Mouse (Mus musculus): ENCODE data around the gene Cdkn1b.

Gene Cdkn1b

GRCm38 (mm10) chr6:134920190-134921013, at the start of gene Cdkn1b:
Gene Cdkn1b (plus strand): TSS chr6:134920401.
- DNase-seq, result peak; percentile 88 to 94

DNA sequence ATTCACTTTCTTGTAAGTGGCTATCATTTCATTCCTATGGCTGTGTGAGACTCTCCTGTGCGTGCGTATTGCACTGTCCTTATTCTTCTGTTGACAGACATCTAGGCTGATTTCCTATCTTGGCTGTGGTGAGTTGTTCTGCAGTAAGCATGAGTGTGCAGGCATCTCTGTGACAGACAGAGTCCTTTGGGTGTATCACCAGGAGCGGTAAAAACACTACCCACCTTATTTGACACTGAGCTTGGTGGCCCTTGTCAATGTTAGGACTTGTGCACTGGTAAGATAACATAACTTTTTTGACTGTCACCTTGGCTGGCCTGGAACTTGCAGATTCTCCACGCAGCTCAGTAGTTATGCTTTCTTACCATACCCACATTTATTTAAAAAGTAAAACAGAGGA, 49.3 kb upstream of the Cdkn1b start:
- no peak for DNase-seq

DNA sequence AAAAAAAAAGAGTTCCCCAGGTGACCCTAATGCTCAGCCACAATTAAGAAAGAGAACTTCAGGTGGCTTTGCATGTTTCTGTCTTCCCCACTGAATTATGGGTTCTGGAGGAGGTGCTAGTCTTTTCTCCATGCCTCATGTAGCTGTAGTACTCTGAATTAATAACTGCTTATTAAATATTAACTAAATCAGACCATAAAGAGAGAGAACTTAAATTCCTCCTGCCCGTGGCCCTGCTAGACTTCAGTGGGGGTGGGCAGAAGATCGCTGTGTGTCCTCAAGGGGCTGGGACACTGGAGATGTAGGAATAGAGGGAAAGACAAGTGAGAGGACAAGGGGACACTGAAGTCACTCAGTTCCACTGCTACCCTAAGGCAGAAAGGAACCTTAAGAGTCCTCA, 48.0 kb upstream of the Cdkn1b start:
- DNase-seq, result peak in 1 of 2 experiments; percentile 47

DNA sequence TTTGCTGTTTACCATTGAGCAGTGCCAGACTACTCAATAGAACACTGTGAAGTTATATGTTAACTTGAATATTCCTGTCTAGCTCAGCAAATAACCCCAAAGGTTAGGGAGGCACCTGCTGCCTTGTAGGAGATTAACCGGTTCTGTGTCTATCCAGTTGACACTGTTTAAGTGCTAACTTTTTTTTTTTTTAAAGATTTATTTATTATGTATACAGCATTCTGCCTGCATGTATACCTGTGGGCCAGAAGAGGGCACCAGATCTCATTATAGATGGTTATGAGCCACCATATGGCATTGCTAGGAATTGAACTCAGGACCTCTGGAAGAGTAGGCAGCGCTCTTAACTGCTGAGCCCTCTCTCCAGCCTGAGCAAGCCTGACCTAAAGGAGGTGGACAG, 47.2 kb upstream of the Cdkn1b start:
- DNase-seq, result no peak

DNA sequence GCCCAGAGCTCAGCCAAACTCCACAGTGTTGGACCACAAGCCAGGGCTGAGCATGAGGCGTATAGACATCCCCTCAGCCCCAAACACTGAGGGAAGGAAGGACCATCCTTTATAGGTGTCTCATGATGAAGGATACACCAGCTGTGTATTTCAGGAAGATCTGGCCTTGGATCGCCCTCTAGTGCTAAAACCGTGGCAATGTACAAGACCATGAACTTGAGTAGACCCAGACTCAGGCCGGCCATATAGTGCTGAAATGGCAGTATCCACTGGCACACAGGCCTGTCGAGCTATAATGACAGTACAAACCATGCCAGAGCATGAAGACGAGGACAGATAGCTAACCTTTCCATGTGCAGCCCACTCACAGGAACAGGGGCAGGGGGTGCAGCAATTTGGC, 43.4 kb upstream of the Cdkn1b start:
- peak in 1 of 2 experiments; percentile 43 for DNase-seq

- no peak for DNase-seq
These were observed 42.9 kb upstream of the Cdkn1b start for GRCm38 (mm10) chr6:134877276-134877675.

- no peak for DNase-seq
These were observed 42.3 kb upstream of the Cdkn1b start for GRCm38 (mm10) chr6:134877892-134878291.

- no peak for DNase-seq
These were observed 40.6 kb upstream of the Cdkn1b start for GRCm38 (mm10) chr6:134879556-134879955.

GRCm38 (mm10) chr6:134880046-134880445, 40.2 kb upstream of the Cdkn1b start:
- DNase-seq, result no peak

DNA sequence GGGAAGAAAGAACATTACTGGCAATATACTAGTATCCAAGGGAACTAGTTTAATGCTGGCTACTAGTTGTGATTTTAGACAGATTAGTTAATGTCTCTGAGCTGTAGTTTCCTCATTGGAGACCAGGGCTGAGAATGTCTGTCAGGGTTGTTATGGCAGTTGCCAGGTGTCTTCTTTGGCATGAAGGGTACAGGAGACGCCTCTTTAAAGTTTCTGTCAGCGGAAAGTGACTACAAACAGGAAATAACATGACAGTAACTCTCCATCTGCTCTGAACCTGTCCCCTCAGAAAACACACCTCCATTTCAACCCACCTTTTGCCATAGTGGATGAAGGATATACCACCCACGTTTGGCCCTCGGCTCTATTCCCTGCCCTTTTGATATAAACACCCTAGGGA, 36.5 kb upstream of the Cdkn1b start:
- DNase-seq, result no peak

GRCm38 (mm10) chr6:134885515-134885914, 34.7 kb upstream of the Cdkn1b start:
- no peak for DNase-seq

DNA sequence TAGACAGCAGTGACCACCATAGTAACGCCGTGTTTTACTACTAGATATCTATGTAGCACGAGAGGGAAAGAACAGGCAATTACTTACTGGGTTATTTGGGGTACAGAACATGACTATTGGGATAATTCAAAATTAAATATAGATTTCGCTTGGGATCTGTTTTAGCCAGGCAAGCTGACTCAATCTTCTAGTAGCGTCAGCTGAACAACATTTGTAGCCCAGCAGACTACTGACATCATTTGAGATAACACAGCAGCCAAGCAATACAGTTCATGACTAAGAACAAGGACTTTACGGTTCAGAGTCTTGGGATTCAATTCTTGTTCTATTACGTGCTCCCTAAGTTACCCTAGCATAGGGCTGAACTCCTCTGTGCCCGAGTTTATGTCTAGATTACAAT, 33.7 kb upstream of the Cdkn1b start:
- no peak for DNase-seq

DNA sequence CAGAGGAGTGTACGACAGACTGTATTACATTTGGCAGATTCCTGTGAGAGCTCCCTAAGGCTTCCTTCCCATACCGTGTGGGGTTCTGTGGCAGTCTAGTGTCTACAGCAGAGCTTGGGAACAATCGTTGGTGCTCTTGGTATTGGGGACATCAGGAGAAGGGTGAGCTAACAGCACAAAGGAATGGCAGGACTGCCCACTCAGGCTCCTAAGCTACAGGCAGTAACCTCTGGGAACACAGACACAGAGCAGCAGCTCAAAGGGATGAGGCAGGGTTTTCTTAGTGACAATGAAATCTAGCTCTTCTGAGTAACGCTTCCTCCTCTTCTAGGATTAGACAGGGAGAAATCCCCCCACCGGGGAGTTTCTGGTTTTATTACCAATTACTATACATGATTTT, 33.2 kb upstream of the Cdkn1b start:
- DNase-seq, result no peak

- peak; percentile 58 to 71 for DNase-seq
These were observed 32.3 kb upstream of the Cdkn1b start for GRCm38 (mm10) chr6:134887711-134888449.

DNA sequence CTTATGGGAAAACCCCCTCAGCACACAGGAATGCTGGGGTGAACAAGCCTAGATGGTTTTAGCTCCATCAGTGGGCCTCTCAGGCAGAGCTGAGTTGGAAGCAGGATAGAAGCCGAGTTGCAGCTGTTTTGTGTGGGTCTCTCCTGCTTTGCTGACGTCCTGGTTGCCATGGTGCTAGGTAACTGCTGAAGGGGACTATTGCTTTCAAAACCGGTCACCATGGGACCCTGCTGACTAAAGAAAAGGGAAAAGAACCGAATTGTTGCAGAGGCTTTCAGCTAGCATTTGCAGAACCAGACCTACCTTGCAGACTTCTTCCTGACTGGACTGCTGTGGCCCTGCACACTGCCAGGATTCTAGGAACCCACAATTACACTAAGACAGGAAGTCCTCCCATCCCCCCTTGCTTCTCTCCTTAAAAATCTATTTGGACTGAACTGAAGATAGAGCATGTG, 31.6 kb upstream of the Cdkn1b start:
- no peak for DNase-seq

DNA sequence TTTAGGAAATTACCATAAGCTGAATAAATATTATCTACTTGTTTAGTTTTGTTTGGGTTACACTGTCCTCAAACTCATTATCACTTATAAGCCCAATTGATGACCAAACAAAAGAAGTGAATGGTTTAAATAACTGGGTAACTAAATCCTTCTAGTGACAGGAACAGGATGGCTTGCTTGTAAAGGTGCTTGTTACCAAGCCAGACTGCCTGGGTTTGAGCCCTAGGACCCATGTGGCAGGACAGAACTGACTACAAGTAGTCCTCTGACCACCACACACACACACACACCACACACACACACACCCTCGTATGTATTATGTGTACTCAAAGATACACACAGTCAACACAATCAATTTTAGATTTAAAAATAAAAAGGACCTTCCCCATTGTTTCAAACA, 30.4 kb upstream of the Cdkn1b start:
- no peak for DNase-seq

GRCm38 (mm10) chr6:134890436-134890835, 29.8 kb upstream of the Cdkn1b start:
- no peak for DNase-seq

- DNase-seq, result peak in 1 of 2 experiments; percentile 11
These were observed 23.4 kb upstream of the Cdkn1b start for GRCm38 (mm10) chr6:134896570-134897436.

- DNase-seq, result peak; percentile 96 to 97
These were observed 22.6 kb upstream of the Cdkn1b start for GRCm38 (mm10) chr6:134897443-134898094.

DNA sequence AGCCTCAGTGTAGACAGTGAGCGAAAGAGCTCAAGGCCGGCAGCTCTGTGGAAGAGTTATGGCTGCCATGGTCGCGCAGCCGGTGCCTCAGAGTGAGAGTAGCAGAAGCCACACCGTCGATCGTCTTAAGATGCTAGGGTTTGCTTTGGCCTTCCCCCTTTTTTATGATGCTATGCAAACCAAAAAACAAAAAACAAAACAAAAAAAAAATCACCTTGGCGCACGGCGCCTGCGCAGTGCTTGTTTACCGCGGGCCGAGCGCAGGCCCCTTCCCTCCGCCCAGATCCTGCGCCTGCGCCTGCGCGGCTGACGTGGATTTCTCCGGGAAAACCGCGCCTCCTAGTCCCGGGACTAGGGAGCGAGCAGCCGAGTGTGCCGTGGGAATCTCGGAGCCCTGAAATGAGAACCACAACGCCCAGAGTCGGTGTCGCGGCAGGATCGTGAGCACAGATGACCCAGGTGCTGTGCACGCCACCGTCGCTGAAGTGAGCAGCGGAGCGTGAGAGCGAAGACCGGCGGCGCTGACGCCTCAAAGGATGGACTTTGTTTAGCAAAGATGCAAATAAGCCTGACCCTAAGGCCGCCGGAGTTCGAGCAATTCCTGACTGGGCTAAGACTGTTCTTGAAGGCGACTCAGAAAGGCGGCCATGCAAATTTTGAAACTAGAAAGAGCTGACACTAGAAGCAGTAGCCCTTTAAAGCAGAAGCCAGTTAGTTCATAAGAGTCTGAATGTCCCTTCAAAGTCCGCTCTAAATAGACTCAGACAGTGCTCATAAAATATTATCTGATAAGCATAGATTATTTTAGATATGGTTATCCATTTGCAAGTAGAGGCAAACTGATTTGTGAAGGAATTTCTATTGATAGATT, 21.9 kb upstream of the Cdkn1b start, which contains the start of gene Gpr19:
Gpr19 (minus strand) TSS at position 484 of the 871 bp plus-strand sequence.
- DNase-seq, result peak; percentile 92 to 96

DNA sequence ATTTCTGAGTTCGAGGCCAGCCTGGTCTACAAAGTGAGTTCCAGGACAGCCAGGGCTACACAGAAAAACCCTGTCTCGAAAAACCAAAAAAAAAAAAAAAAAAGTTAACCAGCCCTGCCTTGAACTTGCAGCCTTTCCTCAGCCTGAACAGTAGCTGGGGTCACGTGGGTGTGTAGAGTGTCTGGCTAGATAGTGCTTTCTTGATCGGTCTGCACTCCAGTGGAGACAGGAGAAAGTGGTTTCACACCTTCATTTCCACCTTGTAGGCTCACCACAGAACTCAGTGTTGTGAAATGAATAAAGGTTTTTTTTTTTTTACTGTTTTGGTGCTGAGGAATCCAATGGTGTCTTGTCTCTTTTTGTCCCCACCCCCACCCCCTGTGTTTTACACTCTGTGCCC, 16.8 kb upstream of the Cdkn1b start:
- no peak for DNase-seq

Data from kidney, postnatal 4 days (tissue).